In the genomic region with DNA sequence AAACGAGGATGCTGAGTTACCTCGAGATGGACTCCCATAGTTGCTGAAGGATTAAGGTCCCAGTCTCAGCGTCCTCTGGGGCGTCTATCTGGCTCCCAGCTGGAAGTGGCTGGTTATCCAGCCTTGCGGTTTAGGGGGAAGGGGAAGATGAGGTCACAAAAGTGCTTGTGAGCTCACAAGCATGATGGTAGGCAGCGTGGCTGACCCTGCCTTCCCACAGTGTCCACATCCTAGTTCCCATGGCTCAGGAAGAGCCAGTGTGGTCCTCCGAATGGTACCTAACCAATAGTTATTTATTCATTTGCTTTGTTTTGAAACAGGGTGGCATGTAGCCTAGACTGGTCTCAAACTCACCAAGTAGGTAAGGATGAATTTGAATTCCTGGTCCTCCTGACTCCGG, we compare ENCODE assay signal across 30 mouse cellular contexts. TPM values are rescaled to one million over a fixed set of nuclear protein-coding genes. Genes with fewer than 3 reads are reported as not detected.
"Had no signal": no experiment of that assay in that cellular context is flagged by ENCODE, and none has a peak within 500 bp of the region (broad histone marks: within the 10 kb centered on the region; RNA-seq: fewer than 3 reads in every experiment).

A gene (minus strand): TSS at position 101 of the 400 bp plus-strand sequence.

- H3K4me3 ChIP-seq: embryonic facial prominence, embryonic 10.5 days; embryonic facial prominence, embryonic 12.5 days; embryonic facial prominence, embryonic 13.5 days; embryonic facial prominence, embryonic 15.5 days; erythroblast, embryonic 14.5 days; forebrain, embryonic 10.5 days; forebrain, embryonic 12.5 days; forebrain, embryonic 13.5 days; forebrain, embryonic 15.5 days; gastrocnemius, adult 2 months had no signal

- H3K9ac ChIP-seq: embryonic facial prominence, embryonic 12.5 days; embryonic facial prominence, embryonic 13.5 days; embryonic facial prominence, embryonic 15.5 days; forebrain, embryonic 12.5 days; forebrain, embryonic 13.5 days; forebrain, embryonic 15.5 days; forebrain, postnatal 0 days had no signal

- H3K36me3 ChIP-seq: embryonic facial prominence, embryonic 12.5 days had no signal

- H3K4me1 ChIP-seq: embryonic facial prominence, embryonic 12.5 days; embryonic facial prominence, embryonic 15.5 days; forebrain, embryonic 10.5 days; forebrain, embryonic 12.5 days; forebrain, embryonic 13.5 days; forebrain, embryonic 15.5 days had no signal

- H3K4me2 ChIP-seq: embryonic facial prominence, embryonic 12.5 days; embryonic facial prominence, embryonic 13.5 days; embryonic facial prominence, embryonic 15.5 days; forebrain, embryonic 12.5 days; forebrain, embryonic 13.5 days; forebrain, embryonic 15.5 days had no signal

- H3K27ac ChIP-seq: embryonic facial prominence, embryonic 10.5 days; embryonic facial prominence, embryonic 12.5 days; embryonic facial prominence, embryonic 13.5 days; embryonic facial prominence, embryonic 15.5 days; forebrain, embryonic 10.5 days; forebrain, embryonic 12.5 days; forebrain, embryonic 13.5 days; forebrain, embryonic 15.5 days; gastrocnemius, adult 2 months had no signal

- ATAC-seq: forebrain, embryonic 13.5 days; forebrain, embryonic 14.5 days; forebrain, embryonic 15.5 days; forebrain, embryonic 16.5 days; forebrain, postnatal 0 days had no signal

- H3K9me3 ChIP-seq: embryonic facial prominence, embryonic 10.5 days; embryonic facial prominence, embryonic 12.5 days; embryonic facial prominence, embryonic 13.5 days; embryonic facial prominence, embryonic 15.5 days; forebrain, embryonic 10.5 days; forebrain, embryonic 12.5 days; forebrain, embryonic 13.5 days; forebrain, embryonic 15.5 days had no signal

- DNase-seq: cerebellum, adult 2 months; cerebellum, adult 8-10 months; cerebellum, adult 9-10 months; cerebellum, adult 9-11 months; cerebellum, postnatal 10 days; cerebellum, postnatal 14 days; cerebellum, postnatal 25 days; cerebellum, postnatal 36 days; embryo, embryonic 11 days; forebrain, postnatal 0 days; gastrocnemius, adult 2 months; gastrocnemius, postnatal 10 days; gastrocnemius, postnatal 14 days; gastrocnemius, postnatal 25 days; gastrocnemius, postnatal 36 days; heart, adult 18-20 months had no signal

RNA-seq across cellular contexts. Expression of the gene that starts here (rescaled TPM):
- polyA plus RNA-seq: embryonic facial prominence, embryonic 11.5 days; embryonic facial prominence, embryonic 13.5 days; embryonic facial prominence, embryonic 14.5 days; embryonic facial prominence, embryonic 15.5 days; erythroblast, embryonic 14.5 days; forebrain, embryonic 10.5 days; forebrain, embryonic 11.5 days; forebrain, embryonic 12.5 days; forebrain, embryonic 13.5 days; forebrain, embryonic 14.5 days; forebrain, embryonic 15.5 days; forebrain, embryonic 16.5 days; forebrain, postnatal 0 days had no signal
